Mouse (Mus musculus) neural tube, embryonic 11.5 days (tissue): ENCODE data around the gene Olfr1508. TPM values are rescaled to one million over a fixed set of nuclear protein-coding genes. Genes with fewer than 3 reads are reported as not detected.

Experiments used
- polyA plus RNA-seq: library from polyadenylated mRNA; unstranded; fragments of >200 nt; fragmentation: Nextera tagmentation; extraction: Ambion mirVana; gene quantifications from 2 replicates; pipeline ENCODE4 v1.2.1, GENCODE M21; 2014

The Olfr1508 gene
- polyA plus RNA-seq, 1 experiment from 2014 or later, result not detected

Other genes starting within 250 kb of the Olfr1508 start
- 56.4 and 58.4 TPM in 2 replicates for gene Chd8, start 209.7 kb downstream of the Olfr1508 start, polyA plus RNA-seq
- 52.0 and 54.9 TPM in 2 replicates for gene Tox4, start 188.3 kb downstream of the Olfr1508 start, polyA plus RNA-seq
- gene Rab2b, start 187.9 kb downstream of the Olfr1508 start, polyA plus RNA-seq, result 38.2 and 40.9 TPM in 2 replicates
- gene Mettl3, start 162.4 kb downstream of the Olfr1508 start, polyA plus RNA-seq, result 47.1 and 54.6 TPM in 2 replicates
- 51.9 and 54.5 TPM in 2 replicates for gene Sall2, start 138.7 kb downstream of the Olfr1508 start, polyA plus RNA-seq
- gene Olfr1513, start 111.1 kb downstream of the Olfr1508 start, polyA plus RNA-seq, result 0.48 TPM in 1 of 2 replicates, not detected in the other
- gene Olfr1512, start 88.3 kb downstream of the Olfr1508 start, polyA plus RNA-seq, result not detected in 2 replicates
- not detected in 2 replicates for gene Olfr1511, start 70.1 kb downstream of the Olfr1508 start, polyA plus RNA-seq
- not detected in 2 replicates for gene Olfr1510, start 53.1 kb downstream of the Olfr1508 start, polyA plus RNA-seq
- not detected in 2 replicates for gene Olfr1509, start 24.5 kb downstream of the Olfr1508 start, polyA plus RNA-seq
- gene Olfr1507, start 28.3 kb upstream of the Olfr1508 start, polyA plus RNA-seq, result not detected in 2 replicates